Mouse (Mus musculus): ENCODE measurements around the gene Pkn2. TPM values are rescaled to one million over a fixed set of nuclear protein-coding genes. Genes with fewer than 3 reads are reported as not detected.

The Pkn2 gene
- total and polyA plus RNA-seq, 3 experiments, result 33.5 to 38.8 (median 34.7) TPM

- TF ChIP-seq RCOR1 (IDR thresholded peaks at IDR 0.05; ENCODE audit: low read depth, low read length), result no peak
Measured at GRCm38 (mm10) chr3:142811582-142811981, 70.2 kb downstream of the Pkn2 start (continued).

- Histone ChIP-seq H3K27me3 (ENCODE audit: control insufficient read depth in 1 of 2, insufficient read depth in 2 of 2, low read length in 2 of 2) (no peaks in the 10 kb centered on the region), H3K9ac (ENCODE audit: control insufficient read depth, low read depth, low read length, poor library complexity, severe bottlenecking) (no peak overlapping the region), H3K4me1 (ENCODE audit: control insufficient read depth in 1 of 2, insufficient read depth in 2 of 2, low read length in 2 of 2) (no peaks in the 10 kb centered on the region), H3K9me3 (replicated peaks; ENCODE audit: insufficient read depth, low read length) (no peaks in the 10 kb centered on the region), H3K27ac (ENCODE audit: control insufficient read depth, low read depth, low read length) (no peak overlapping the region), H3K79me2 (ENCODE audit: control insufficient read depth, insufficient read depth, low read length, poor library complexity) (no peaks in the 10 kb centered on the region), H3K36me3 (ENCODE audit: control insufficient read depth in 1 of 2, insufficient read depth in 2 of 2, low read length in 2 of 2) (peaks cover 0 to 39% of the 10 kb centered on the region in 2 experiments; a peak in 2 of 4 replicates), H3K4me3 (ENCODE audit: control insufficient read depth in 1 of 2, insufficient read depth in 1 of 2, low read depth in 2 of 2, low read length in 2 of 2) (no peak overlapping the region)
- DNase-seq (ENCODE audit: low read depth, low spot score), result no peak
- TF ChIP-seq RAD21 (IDR thresholded peaks at IDR 0.05; ENCODE audit: low read depth, low read length) (no peak), HCFC1 (IDR thresholded peaks at IDR 0.05; ENCODE audit: low read depth, low read length) (no peak), CHD1 (IDR thresholded peaks at IDR 0.05; ENCODE audit: low read depth, low read length) (no peak), TCF12 (IDR thresholded peaks at IDR 0.05; ENCODE audit: low read depth, low read length) (no peak), UBTF (IDR thresholded peaks at IDR 0.05; ENCODE audit: borderline replicate concordance, insufficient read depth, low read depth, low read length) (no peak), POLR2AphosphoS2 (IDR thresholded peaks at IDR 0.05; ENCODE audit: low read length) (no peak)
Measured at GRCm38 (mm10) chr3:142795587-142795986, 86.2 kb downstream of the Pkn2 start.

- H3K27ac ChIP-seq (ENCODE audit: control insufficient read depth, low read depth, low read length), result no peak overlapping the region
- H3K4me1 ChIP-seq (ENCODE audit: control insufficient read depth in 1 of 2, insufficient read depth in 2 of 2, low read length in 2 of 2), result no peaks in the 10 kb centered on the region
- H3K79me2 ChIP-seq (ENCODE audit: control insufficient read depth, insufficient read depth, low read length, poor library complexity), result no peaks in the 10 kb centered on the region
- H3K27me3 ChIP-seq (ENCODE audit: control insufficient read depth in 1 of 2, insufficient read depth in 2 of 2, low read length in 2 of 2), result no peaks in the 10 kb centered on the region
- DNase-seq (ENCODE audit: low read depth, low spot score), result no peak
- H3K36me3 ChIP-seq (ENCODE audit: control insufficient read depth in 1 of 2, insufficient read depth in 2 of 2, low read length in 2 of 2), result peaks cover 0 to 13% of the 10 kb centered on the region in 2 experiments; a peak in 2 of 4 replicates
- H3K4me3 ChIP-seq (ENCODE audit: control insufficient read depth in 1 of 2, insufficient read depth in 1 of 2, low read depth in 2 of 2, low read length in 2 of 2), result no peak overlapping the region
- no peaks in the 10 kb centered on the region for H3K9me3 ChIP-seq (replicated peaks; ENCODE audit: insufficient read depth, low read length)
- no peak for TF ChIP-seq RCOR1 (IDR thresholded peaks at IDR 0.05; ENCODE audit: low read depth, low read length)
- no peak for TF ChIP-seq NRF1 (IDR thresholded peaks at IDR 0.05; ENCODE audit: insufficient read depth, low read depth, low read length, poor library complexity, severe bottlenecking)
- no peak overlapping the region for H3K9ac ChIP-seq (ENCODE audit: control insufficient read depth, low read depth, low read length, poor library complexity, severe bottlenecking)
Measured at GRCm38 (mm10) chr3:142786423-142787072, 95.3 kb downstream of the Pkn2 start.

GRCm38 (mm10) chr3:142777227-142777626 is 104.6 kb downstream of the Pkn2 start:
- Histone ChIP-seq H3K4me1 (ENCODE audit: control insufficient read depth in 1 of 2, insufficient read depth in 2 of 2, low read length in 2 of 2) (no peaks in the 10 kb centered on the region), H3K27me3 (ENCODE audit: control insufficient read depth in 1 of 2, insufficient read depth in 2 of 2, low read length in 2 of 2) (no peaks in the 10 kb centered on the region), H3K9me3 (replicated peaks; ENCODE audit: insufficient read depth, low read length) (no peaks in the 10 kb centered on the region), H3K27ac (ENCODE audit: control insufficient read depth, low read depth, low read length) (no peak overlapping the region), H3K9ac (ENCODE audit: control insufficient read depth, low read depth, low read length, poor library complexity, severe bottlenecking) (no peak overlapping the region), H3K36me3 (ENCODE audit: control insufficient read depth in 1 of 2, insufficient read depth in 2 of 2, low read length in 2 of 2) (peaks cover 6 to 14% of the 10 kb centered on the region in 2 experiments), H3K4me3 (ENCODE audit: control insufficient read depth in 1 of 2, insufficient read depth in 1 of 2, low read depth in 2 of 2, low read length in 2 of 2) (no peak overlapping the region), H3K79me2 (ENCODE audit: control insufficient read depth, insufficient read depth, low read length, poor library complexity) (no peaks in the 10 kb centered on the region; the same call in 1 of the 2 replicates)
- TF ChIP-seq ELF1 (IDR thresholded peaks at IDR 0.05; ENCODE audit: low read depth, low read length) (no peak), POLR2A (IDR thresholded peaks at IDR 0.05; ENCODE audit: control insufficient read depth in 1 of 2, insufficient read depth in 1 of 2, low read depth in 1 of 2, low read length in 2 of 2, poor library complexity in 1 of 2) (no peak), RCOR1 (IDR thresholded peaks at IDR 0.05; ENCODE audit: low read depth, low read length) (no peak), SMC3 (IDR thresholded peaks at IDR 0.05; ENCODE audit: low read depth, low read length) (no peak), POLR2AphosphoS5 (IDR thresholded peaks at IDR 0.05; ENCODE audit: borderline replicate concordance, low read depth, low read length) (no peak), MAX (IDR thresholded peaks at IDR 0.05; ENCODE audit: low read length) (no peak), RAD21 (IDR thresholded peaks at IDR 0.05; ENCODE audit: low read depth, low read length) (no peak), GATA1 (IDR thresholded peaks at IDR 0.05; ENCODE audit: low read depth, low read length) (no peak), CHD1 (IDR thresholded peaks at IDR 0.05; ENCODE audit: low read depth, low read length) (no peak), CTCF (IDR thresholded peaks at IDR 0.05 in 2 of 3, conservative IDR thresholded peaks at IDR 0.05 in 1 of 3; ENCODE audit: control insufficient read depth in 1 of 3, insufficient read depth in 1 of 3, low read depth in 2 of 3, low read length in 3 of 3, poor library complexity in 1 of 3, severe bottlenecking in 1 of 3) (no peak), MXI1 (IDR thresholded peaks at IDR 0.05; ENCODE audit: low read depth, low read length) (no peak)
- no peak for DNase-seq (ENCODE audit: low read depth, low spot score)

All from MEL (cell line).